Mouse (Mus musculus) heart, postnatal 0 days (tissue): ENCODE results near the gene Patj.

Experiments
- CTCF ChIP-seq: IDR thresholded peaks from 2 replicates; pipeline ENCODE4 v1.5.1; 2016; ENCODE audit warnings: antibody characterized with exemption, control low read depth, low read depth
- EP300 ChIP-seq: IDR thresholded peaks from 2 replicates; pipeline ENCODE4 v1.6.1; 2016; ENCODE audit warnings: antibody characterized with exemption, low read depth

- TF ChIP-seq CTCF (no peak), EP300 (no peak)
These were observed 10.5 kb upstream of the Patj start for GRCm38 (mm10) chr4:98385036-98385435.
